Mouse (Mus musculus): ENCODE results near the gene Slc23a2.

GRCm38 (mm10) chr2:132053824-132054223 lies 91.1 kb downstream of the Slc23a2 start:
- TF ChIP-seq POLR2A (IDR thresholded peaks at IDR 0.05; ENCODE audit: control insufficient read depth, low read depth, low read length) (no peak), CTCF (IDR thresholded peaks at IDR 0.05; ENCODE audit: control insufficient read depth, insufficient read depth, insufficient replicate concordance, low read depth, low read length) (no peak)
